Mouse (Mus musculus): ENCODE results near the gene Ugt1a1.

Ugt1a1 gene

GRCm38 (mm10) chr1:88234646-88235045, 22.9 kb downstream of the Ugt1a1 start:
- no peak for DNase-seq (ENCODE audit: low spot score)

DNA sequence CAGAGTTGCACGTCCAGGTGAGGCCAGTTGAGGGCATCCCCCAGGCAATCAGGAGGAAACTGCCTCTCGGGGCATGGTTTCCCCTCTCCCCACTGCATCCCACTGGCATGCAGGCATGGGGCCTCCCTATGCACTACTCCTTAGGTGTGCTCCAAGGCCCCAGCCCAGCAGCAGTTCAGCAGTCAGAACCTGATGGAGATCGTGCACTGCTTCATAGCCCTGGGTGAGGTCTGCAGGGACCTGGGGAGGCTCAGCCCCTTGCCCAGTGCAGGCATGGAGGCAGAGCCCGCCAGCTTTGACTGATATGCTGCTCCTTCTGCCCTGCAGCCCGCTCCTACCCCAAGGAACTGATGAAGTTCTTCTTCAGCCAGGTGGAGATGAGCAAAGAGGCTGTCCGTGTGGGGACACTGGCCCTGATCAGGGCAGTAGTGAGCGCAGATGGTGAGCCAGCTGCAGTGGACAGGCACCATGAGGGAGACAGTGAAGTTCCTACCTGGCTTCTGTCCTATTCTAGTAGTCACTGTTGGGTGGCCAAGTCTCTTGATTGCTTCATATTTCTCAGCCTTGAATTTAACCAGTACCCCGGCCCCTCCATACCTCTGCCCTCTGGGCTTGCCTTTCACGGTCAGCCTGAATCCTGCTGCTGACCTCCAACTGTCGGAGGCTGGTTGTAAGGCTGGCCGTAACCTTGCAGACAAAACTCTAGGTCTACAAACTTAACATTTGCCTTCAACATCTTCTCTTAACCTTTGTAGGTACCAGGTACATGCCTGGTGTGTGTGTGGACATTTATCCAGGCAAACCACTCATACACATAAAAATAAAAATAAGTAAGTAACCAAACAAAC, 23.5 kb downstream of the Ugt1a1 start:
- DNase-seq (ENCODE audit: low spot score) = no peak

DNA sequence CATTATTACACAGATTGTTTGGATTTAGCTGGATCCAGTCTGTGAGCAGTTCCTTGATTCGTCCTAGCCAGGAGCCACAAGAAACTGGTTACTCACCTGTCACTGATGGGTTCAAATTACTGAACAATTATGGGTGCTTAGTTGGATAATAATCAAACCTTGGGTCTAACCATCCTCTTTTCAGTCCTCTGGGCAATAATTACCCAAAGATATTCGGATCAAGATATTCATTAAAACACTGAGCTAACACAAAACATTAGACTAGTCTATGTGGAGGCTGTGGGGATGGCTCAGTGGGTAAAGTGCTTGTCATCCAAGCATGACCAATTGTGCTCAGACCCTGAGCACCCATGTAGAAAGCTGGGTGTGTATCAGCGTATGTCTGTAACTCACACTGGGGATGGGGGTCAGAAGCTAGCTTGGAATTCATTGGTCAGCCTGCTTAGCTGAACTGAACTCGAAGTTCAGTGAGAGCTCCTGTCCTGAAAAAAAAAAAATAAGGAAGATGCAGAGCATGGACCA, 24.2 kb downstream of the Ugt1a1 start:
- no peak for DNase-seq (ENCODE audit: low spot score)

DNA sequence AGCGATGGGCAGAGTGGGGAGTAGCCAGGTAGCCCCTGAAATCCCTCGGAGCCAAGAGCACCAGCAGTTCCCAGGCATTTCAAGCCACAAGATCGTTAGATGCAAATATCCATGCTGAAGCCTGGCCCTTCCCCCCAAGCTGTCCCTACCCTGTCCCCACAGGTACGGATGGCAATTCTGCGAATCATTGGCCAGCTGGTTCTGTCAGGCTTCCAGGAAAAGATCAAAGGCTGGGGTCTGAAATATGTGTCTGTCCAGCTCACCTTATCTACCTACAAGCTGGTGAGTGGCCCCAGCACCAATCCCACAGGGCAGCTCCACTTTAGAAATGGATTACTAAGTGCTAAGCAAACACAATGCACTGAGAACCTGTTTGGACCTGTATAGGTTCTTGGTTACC, 25.6 kb downstream of the Ugt1a1 start:
- DNase-seq (ENCODE audit: low spot score) = no peak

- no peak for DNase-seq (ENCODE audit: low spot score)
These were observed 27.0 kb downstream of the Ugt1a1 start for GRCm38 (mm10) chr1:88238771-88239170.

DNA sequence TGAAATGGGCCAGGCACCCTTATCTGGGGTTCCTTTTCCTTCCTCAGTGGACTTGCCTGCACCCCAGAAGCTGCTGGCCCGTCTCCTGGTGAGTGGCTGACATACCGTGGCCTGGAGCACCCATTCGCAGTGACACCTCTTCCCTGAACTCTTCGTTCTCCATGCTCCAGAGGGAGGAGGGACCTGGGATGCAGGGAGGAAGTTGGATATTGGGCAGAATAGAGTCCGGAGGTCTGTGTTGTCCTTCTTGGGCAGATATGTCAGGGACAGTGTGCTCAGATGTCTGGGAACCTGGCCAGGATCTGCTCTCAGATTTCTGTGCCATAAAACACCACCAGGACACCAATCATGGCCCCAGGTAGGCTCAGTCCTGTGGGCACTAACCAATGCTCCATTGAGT, 28.3 kb downstream of the Ugt1a1 start:
- DNase-seq (ENCODE audit: low spot score) = no peak

DNA sequence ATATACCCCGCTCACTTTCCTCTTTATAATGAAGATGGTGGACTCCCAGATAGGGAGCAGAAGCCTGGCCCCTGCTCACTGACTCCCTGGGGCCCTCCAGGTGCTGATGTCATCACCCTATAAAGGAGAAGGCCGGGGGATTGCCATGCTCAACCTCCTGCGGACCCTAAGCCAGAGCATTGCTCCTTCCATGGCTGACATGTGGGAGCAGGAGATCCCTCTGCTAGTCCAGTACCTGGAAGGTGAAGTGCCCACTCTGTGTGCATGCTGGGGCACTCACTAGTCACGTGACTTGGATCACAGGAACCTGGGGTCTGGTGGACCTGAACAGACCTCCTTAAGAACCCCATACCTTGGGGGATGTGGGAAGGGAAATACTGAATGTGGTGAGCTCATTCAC, 28.8 kb downstream of the Ugt1a1 start:
- no peak for DNase-seq (ENCODE audit: low spot score)

DNA sequence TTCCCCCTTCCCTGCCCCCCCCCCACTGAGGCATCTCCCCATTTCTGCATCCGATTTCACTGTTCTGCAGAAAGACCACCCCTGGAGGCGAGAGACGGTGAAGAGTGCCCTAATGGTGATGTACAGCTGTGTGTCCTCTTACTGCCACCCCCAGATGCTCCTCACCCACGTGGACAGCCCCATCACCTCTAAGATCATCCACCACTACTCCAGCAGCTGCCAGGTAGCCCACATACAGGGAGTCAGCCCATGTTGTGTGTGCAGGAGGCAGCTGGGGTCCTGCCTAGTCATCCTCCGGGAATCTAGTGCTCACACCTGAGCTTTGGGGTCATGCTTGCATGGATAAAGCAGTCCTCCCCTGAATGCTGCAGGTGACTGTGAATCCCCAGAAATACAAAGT, 32.1 kb downstream of the Ugt1a1 start:
- no peak for DNase-seq (ENCODE audit: low spot score)

GRCm38 (mm10) chr1:88245881-88246280, 34.1 kb downstream of the Ugt1a1 start:
- DNase-seq (ENCODE audit: low spot score) = no peak

DNA sequence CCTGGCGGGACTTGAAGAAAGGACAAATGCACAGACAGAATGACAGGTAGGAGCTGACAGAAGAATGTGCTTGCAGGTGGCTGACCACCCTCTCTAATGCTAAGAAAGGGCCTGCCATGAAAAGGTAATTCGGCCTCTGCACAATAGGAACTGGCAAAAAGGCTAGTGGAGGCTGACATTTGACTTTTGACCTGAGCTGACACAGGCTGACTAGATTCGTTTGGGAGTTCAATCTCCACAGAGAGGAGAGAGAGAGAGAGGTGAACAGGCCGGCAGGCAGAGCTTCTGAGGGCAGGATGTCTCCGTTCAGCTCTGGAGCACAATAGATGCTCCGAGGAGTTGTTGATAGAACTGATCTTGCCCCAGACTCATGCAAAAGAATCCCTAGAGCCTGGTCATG, 34.6 kb downstream of the Ugt1a1 start:
- DNase-seq (ENCODE audit: low spot score) = no peak

DNA sequence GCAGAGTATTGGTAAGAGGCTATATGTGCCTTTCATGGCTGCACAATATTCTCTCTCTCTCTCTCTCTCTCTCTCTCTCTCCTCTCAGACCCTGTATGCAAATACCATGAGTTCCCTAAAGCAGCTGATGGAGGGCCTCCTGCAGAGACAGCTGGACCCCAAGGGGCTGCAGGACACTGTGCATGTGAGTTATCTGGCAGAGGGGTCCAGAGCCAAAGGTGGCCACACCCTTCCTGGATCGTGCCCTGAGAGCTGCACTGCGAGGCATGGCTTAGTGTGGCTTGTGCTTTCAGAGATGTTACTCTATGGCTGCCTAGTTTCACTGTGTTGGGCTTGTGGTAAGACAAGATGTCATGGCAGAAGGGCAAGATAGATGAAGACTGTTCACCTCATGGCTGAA, 35.9 kb downstream of the Ugt1a1 start:
- DNase-seq (ENCODE audit: low spot score) = no peak

GRCm38 (mm10) chr1:88248658-88249057, 36.9 kb downstream of the Ugt1a1 start:
- DNase-seq (ENCODE audit: low spot score) = no peak

DNA sequence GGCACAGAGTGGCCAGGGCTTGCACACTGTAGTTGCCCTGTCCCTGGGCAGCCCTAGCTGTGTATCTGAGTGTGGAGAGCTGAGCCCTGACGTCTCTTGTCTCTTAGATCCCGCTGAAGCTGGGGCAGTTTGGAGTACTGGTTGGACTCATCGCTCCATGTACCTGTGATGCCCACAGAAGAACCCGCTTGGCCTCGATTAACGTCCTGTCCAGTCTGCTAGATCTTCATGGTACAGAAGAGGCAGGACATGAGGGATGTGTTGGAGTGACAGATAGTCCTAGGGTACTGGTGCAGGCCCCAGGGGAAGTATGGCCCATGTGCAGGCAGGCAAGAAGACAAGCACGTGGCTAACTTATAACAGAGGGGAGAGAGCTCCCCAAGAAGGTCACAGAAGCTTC, 37.8 kb downstream of the Ugt1a1 start:
- no peak for DNase-seq (ENCODE audit: low spot score)

DNA sequence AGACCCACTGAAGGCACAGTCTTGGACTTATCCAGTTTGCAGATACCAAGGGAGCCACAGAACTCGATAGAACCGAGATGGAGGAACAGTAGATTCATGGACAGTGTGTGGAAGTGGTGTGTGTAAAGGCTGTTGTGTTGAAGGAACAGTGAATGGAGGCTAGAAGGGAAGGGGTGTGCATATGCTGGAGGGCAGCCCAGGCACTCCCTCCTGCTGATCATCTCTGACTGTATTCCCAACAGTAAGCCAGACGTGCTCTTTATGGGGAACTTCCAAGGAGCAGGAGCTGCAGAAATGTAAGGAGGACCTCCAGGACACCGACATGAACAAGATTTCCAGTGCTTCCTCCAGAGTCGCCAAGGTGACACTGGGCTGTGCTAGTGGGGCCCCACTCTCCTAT, 38.3 kb downstream of the Ugt1a1 start:
- no peak for DNase-seq (ENCODE audit: low spot score)

DNA sequence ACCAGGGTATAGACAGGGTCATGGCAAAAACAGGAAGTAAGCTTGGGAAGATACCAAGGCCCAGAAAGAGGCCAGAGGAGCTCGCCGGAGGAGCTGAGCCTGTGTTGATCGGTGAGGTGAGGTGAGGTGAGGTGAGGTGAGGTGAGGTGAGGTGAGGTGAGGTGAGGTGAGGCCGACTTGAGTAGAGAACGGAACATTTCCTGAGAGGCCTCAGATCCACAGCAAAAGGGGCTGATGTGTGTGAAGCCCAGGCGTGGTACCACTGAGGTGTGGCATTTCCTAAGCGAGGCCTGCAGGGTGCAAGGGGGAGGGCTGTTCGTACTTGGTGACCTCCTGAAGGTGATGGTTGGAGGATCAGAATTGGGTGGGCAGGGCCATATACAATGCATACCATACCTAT, 41.3 kb downstream of the Ugt1a1 start:
- DNase-seq (ENCODE audit: low spot score) = no peak

GRCm38 (mm10) chr1:88253540-88253939, 41.8 kb downstream of the Ugt1a1 start:
- no peak for DNase-seq (ENCODE audit: low spot score)

DNA sequence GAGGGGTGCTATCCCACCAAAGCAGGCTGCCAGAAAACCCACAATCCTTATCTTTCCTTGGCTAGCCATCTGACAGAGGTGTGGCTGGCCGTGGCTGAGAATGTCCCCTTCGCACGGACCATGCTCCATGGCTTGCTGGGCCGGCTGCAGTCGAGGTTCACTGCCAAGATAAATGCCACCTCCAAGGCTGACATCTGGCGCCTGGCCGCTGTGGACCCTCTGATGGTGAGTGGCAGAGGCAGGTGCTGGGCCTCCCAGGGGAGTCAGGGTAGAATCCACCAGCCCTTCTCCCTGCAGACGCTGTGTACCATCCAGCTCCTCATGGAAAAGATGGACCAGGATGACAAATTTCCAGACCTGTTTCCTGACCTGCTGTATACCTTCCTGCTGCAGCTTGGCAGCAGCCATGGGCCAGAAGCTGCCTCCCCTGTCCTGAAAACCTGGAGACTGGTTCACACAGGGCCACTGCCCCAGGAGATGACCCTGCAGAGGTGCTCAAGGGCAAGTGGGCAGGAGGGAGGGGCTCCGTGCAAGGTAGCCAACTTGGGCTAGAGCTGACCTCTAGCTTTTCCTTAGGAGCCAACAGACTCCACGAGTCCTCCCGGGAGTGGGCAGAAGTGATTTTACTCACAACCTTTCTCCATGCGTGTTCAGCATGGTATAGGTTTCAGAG, 43.2 kb downstream of the Ugt1a1 start:
- no peak for DNase-seq (ENCODE audit: low spot score)

DNA sequence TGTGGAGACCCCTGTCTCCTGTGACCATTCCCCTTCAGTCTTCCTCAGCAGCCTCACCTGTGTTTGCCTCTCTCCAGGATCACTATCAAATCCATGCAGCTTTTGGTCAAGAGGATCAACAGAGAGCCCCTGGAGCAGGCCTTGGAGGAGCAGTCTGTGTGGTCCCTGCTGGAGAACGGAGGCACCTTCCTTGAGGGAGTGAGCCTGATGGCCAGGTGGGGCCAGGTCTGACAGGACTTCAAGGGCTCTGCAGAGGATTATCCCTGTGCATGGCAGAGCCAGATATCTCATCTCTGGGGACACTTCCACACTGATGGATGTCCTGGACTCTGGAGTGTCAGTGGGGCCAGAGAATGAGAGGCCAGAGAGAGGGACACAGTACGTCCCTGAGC, 43.7 kb downstream of the Ugt1a1 start:
- DNase-seq (ENCODE audit: low spot score) = no peak

GRCm38 (mm10) chr1:88255989-88256754, 44.4 kb downstream of the Ugt1a1 start:
- DNase-seq (ENCODE audit: low spot score) = no peak

GRCm38 (mm10) chr1:88256886-88257663, 45.3 kb downstream of the Ugt1a1 start:
- DNase-seq (ENCODE audit: low spot score) = peak; percentile 61

- no peak for DNase-seq (ENCODE audit: low spot score)
These were observed 45.9 kb downstream of the Ugt1a1 start for GRCm38 (mm10) chr1:88257681-88258080.

DNA sequence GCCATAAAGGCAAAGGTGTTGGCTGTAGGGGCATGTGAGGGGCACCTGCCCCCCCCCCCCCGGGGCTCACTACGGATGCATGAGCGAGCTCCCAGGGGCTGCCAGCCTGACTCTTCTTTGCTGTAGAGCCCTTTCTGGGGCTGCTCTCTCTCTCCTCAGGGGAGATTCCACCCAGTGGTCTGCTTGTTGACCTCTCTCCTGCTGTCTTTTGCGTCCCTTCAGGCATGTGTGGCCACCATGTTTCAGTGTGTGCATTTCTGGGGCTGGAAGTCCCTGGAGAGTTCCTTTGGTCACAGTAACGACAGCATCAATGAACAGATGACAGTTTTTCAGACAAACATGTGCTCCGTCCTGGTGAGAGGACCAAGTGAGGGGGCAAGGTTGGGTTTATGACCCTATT, 46.6 kb downstream of the Ugt1a1 start:
- DNase-seq (ENCODE audit: low spot score) = no peak
